8 mouse cellular contexts compared by ENCODE assay signal in genomic region chr17:14397456-14397855, GRCm38 (mm10).
A peak's percentile ranks its signal among the peaks of the same experiment; 100 is the strongest.
DNase-seq lines count a peak whose midpoint lies in the region; ATAC-seq lines count a peak whose summit lies in the region.

No protein-coding gene starts in this region.

- H3K27me3 ChIP-seq in midbrain, embryonic 14.5 days (ENCODE audit: control insufficient read depth, insufficient read depth, low read length), result no peaks in the 10 kb centered on the region
- no peaks in the 10 kb centered on the region for H3K27me3 ChIP-seq in midbrain, embryonic 16.5 days (ENCODE audit: control insufficient read depth, insufficient read depth, low read depth, low read length)
- no peaks in the 10 kb centered on the region for H3K27me3 ChIP-seq in hindbrain, embryonic 12.5 days

- no peak overlapping the region for H3K4me2 ChIP-seq in midbrain, embryonic 14.5 days (ENCODE audit: low read length)
- H3K4me2 ChIP-seq in midbrain, embryonic 16.5 days (ENCODE audit: low read length), result no peak overlapping the region
- no peak overlapping the region for H3K4me2 ChIP-seq in hindbrain, embryonic 12.5 days (replicated peaks)

- no peak for ATAC-seq in midbrain, embryonic 14.5 days (ENCODE audit: low FRiP score, low TSS enrichment)
- no peak for ATAC-seq in midbrain, embryonic 16.5 days
- ATAC-seq in hindbrain, embryonic 12.5 days (ENCODE audit: low FRiP score), result no peak
- no peak for ATAC-seq in megakaryocyte-erythroid progenitor cell, adult 5-6 weeks (replicated peaks; ENCODE audit: low FRiP score, low TSS enrichment, poor library complexity, severe bottlenecking)

- no peak overlapping the region for H3K27ac ChIP-seq in midbrain, embryonic 14.5 days (replicated peaks; ENCODE audit: low read depth, low read length)
- H3K27ac ChIP-seq in midbrain, embryonic 16.5 days (ENCODE audit: low read length), result no peak overlapping the region
- no peak overlapping the region for H3K27ac ChIP-seq in hindbrain, embryonic 12.5 days

- no peaks in the 10 kb centered on the region for H3K9me3 ChIP-seq in midbrain, embryonic 14.5 days (ENCODE audit: control insufficient read depth, low read length)
- H3K9me3 ChIP-seq in midbrain, embryonic 16.5 days (replicated peaks; ENCODE audit: control insufficient read depth, low read length, poor library complexity, severe bottlenecking), result no peaks in the 10 kb centered on the region
- no peaks in the 10 kb centered on the region for H3K9me3 ChIP-seq in hindbrain, embryonic 12.5 days (replicated peaks)

- no peak overlapping the region for H3K4me3 ChIP-seq in midbrain, embryonic 14.5 days (replicated peaks; ENCODE audit: low read depth, low read length)
- no peak overlapping the region for H3K4me3 ChIP-seq in midbrain, embryonic 16.5 days (ENCODE audit: low read depth, low read length)
- no peak overlapping the region for H3K4me3 ChIP-seq in hindbrain, embryonic 12.5 days

- DNase-seq in midbrain, embryonic 14.5 days, result peak; percentile 35
- peak; percentile 34 to 62 for DNase-seq in gastrocnemius, adult 8-10 months (ENCODE audit: low spot score in 2 of 2)
- DNase-seq in kidney, adult 9 months, result peak; percentile 86
- DNase-seq in ovary, postnatal 36 days (ENCODE audit: low spot score), result peak; percentile 57
- no peak for DNase-seq in B cell, adult 2 months

- WGBS in midbrain, embryonic 14.5 days, result 82% methylated on average over 5 of the region's 5 CpGs
- WGBS in midbrain, embryonic 16.5 days, result 77% methylated on average over 5 of the region's 5 CpGs
- 81% methylated on average over 5 of the region's 5 CpGs for WGBS in hindbrain, embryonic 12.5 days

- peaks cover 2% of the 10 kb centered on the region; the same call in 1 of the 2 replicates for H3K4me1 ChIP-seq in midbrain, embryonic 14.5 days (ENCODE audit: control insufficient read depth, insufficient read depth, low read length)
- H3K4me1 ChIP-seq in midbrain, embryonic 16.5 days (ENCODE audit: control insufficient read depth, insufficient read depth, low read length), result no peaks in the 10 kb centered on the region
- no peaks in the 10 kb centered on the region for H3K4me1 ChIP-seq in hindbrain, embryonic 12.5 days

- H3K36me3 ChIP-seq in midbrain, embryonic 14.5 days (ENCODE audit: control insufficient read depth, insufficient read depth, low read length), result no peaks in the 10 kb centered on the region
- no peaks in the 10 kb centered on the region for H3K36me3 ChIP-seq in midbrain, embryonic 16.5 days (ENCODE audit: control insufficient read depth, insufficient read depth, low read length)
- H3K36me3 ChIP-seq in hindbrain, embryonic 12.5 days, result no peaks in the 10 kb centered on the region

- H3K9ac ChIP-seq in midbrain, embryonic 14.5 days (replicated peaks; ENCODE audit: low read length), result no peak overlapping the region
- no peak overlapping the region for H3K9ac ChIP-seq in midbrain, embryonic 16.5 days (ENCODE audit: low read depth, low read length)
- H3K9ac ChIP-seq in hindbrain, embryonic 12.5 days, result no peak overlapping the region

Comparison
In these comparisons a context has a peak if more than half of its experiments do, and no peak if none do; other contexts are left out.
1. DNase-seq: peak in midbrain, embryonic 14.5 days (single experiment), gastrocnemius, adult 8-10 months (2 of 2), kidney, adult 9 months (single experiment) and ovary, postnatal 36 days (single experiment); none in B cell, adult 2 months (0 of 2).